Mouse (Mus musculus) B cell, adult (primary cell): ENCODE measurements around the gene Gm5797. TPM values are rescaled to one million over a fixed set of nuclear protein-coding genes. Genes with fewer than 3 reads are reported as not detected.

Experiments
- total RNA-seq: library from RNA; stranded (reverse); gene quantifications from 4 replicates; pipeline ENCODE4 v1.2.4, GENCODE M21; 2023; ENCODE audit not compliant: inconsistent age

Gene Gm5797
- not detected in 4 replicates for total RNA-seq

DNA sequence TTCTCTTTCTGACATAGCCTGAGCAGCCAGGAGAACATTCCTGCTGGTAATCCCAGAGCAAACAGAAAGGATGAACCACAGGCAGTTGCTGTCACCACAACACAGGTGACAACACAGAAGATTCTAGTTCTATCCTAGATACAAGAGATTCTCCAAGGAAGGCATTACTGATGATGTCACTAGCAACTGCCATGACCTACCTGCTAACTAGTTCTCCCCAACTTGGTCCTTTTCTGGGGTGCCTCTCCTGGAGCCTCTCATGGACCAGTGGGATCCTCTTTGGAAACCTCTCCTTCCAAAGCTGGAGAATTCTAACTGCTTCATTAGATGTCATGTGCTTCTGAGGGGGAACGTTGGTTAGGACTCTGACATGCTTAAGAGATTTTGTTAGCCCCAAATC, at the start of gene Gm5797:
Gene Gm5797, minus strand, starts transcription at position 101 of the 400 bp plus-strand sequence.

DNA sequence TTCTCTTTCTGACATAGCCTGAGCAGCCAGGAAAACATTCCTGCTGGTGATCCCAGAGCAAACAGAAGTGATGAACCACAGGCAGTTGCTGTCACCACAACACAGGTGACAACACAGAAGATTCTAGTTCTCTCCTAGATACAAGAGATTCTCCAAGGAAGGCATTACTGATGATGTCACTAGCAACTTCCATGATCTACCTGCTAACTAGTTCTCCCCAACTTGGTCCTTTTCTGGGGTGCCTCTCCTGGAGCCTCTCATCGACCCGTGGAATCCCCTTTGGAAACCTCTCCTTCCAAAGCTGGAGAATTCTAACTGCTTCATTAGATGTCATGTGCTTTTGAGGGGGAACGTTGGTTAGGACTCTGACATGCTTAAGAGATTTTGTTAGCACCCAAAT, 32.8 kb upstream of the Gm5797 start, which contains the start of gene Gm8374:
Gene Gm8374, minus strand, starts transcription at position 101 of the 400 bp plus-strand sequence.

DNA sequence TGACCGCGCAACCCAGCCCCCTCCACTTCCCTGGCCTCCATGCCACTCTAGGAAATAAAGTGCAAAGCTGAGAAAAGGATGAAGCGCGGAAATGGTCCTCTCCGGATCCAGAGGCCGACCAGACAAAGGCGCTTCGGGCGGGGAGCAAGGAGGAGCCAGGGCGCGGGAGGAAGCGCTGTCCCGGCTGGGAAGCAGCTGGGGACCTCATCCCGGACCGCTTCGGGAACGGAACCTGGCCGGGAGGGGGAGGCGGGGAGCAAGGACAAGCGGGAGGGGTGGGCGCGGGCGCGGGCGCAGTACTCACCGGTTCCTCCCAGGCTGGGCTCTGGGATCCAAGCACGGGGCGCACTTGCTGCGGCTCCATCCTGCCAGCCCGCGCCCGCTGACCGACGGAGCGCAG, 17.5 kb downstream of the Gm5797 start, which contains the start of gene Gm3739:
Gene Gm3739, minus strand, starts transcription at position 389 of the 400 bp plus-strand sequence.

Other genes starting within 250 kb of the Gm5797 start
- gene Gm3696, start 231.8 kb downstream of the Gm5797 start, total RNA-seq: not detected in 4 replicates
- gene Gm6676, start 207.0 kb downstream of the Gm5797 start, total RNA-seq: not detected in 4 replicates
- gene Gm3512, start 157.9 kb downstream of the Gm5797 start, total RNA-seq: not detected in 4 replicates
- gene Gm16434, start 137.9 kb downstream of the Gm5797 start, total RNA-seq: not detected in 4 replicates
- not detected in 4 replicates for gene Gm3727, start 67.7 kb downstream of the Gm5797 start, total RNA-seq
- 0.27 to 0.35 TPM in 2 of 4 replicates, not detected in the others for gene Gm3739, start 17.3 kb downstream of the Gm5797 start, total RNA-seq
- not detected in 4 replicates for gene Gm8374, start 32.7 kb upstream of the Gm5797 start, total RNA-seq
- not detected in 4 replicates for gene Gm3755, start 118.5 kb upstream of the Gm5797 start, total RNA-seq
- gene Gm3752, start 151.4 kb upstream of the Gm5797 start, total RNA-seq: not detected in 4 replicates
- not detected in 4 replicates for gene Gm3558, start 236.2 kb upstream of the Gm5797 start, total RNA-seq